Mouse (Mus musculus): ENCODE results near the gene Slc1a5.

Slc1a5 gene

DNA sequence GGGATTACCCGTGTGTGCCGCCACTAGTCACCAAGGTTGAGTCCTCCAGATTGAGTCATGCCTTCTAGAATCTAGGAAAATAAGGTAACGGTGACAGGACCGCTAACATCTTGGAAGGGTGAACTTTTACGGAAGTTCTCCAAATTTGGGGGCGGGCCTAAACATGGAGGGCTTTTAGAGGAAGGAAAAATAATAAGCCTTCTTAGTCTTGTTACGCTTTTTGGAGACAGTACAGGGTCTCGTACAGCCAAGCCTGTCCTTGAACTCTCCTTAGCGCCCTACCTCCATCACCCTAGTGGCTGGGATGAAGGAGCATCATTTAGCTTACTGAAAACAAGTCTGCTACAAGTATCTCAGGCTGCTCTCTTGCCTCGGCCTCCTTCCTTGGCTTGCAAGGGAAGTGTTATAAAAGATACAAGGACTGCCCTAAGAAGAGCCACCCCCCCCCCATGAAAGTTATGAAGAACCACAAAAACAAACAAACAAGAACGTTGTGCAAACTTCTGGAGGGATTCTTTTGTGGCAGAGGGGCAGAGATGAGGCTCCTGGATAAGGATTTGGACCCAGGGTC lies 1.5 kb downstream of the Slc1a5 start:
- no peak for DNase-seq (ENCODE audit: low read depth, low spot score)

DNA sequence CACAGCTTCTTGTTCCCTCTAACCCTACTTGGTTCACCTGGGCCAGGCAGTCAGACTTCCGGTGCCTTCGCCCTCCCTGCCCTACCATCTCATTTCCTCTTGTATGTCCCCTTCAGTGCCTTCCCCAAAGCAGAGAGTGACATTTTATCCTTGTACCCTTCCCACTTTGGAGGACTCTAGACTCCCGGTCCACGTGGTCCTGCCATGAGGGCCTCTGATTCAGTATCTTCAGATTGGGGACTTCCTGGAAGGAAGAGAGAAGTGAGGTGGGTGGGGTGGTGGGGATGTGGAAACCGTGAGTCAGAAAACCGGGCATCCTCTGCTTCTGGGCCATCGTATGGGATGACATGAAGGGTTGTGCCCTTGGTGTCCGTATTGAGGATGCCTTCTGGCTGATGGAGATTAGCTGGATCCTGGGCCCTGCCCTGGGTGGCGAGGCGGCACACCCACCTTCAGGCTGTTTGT lies 2.1 kb downstream of the Slc1a5 start:
- no peak for DNase-seq (ENCODE audit: low read depth, low spot score)

DNA sequence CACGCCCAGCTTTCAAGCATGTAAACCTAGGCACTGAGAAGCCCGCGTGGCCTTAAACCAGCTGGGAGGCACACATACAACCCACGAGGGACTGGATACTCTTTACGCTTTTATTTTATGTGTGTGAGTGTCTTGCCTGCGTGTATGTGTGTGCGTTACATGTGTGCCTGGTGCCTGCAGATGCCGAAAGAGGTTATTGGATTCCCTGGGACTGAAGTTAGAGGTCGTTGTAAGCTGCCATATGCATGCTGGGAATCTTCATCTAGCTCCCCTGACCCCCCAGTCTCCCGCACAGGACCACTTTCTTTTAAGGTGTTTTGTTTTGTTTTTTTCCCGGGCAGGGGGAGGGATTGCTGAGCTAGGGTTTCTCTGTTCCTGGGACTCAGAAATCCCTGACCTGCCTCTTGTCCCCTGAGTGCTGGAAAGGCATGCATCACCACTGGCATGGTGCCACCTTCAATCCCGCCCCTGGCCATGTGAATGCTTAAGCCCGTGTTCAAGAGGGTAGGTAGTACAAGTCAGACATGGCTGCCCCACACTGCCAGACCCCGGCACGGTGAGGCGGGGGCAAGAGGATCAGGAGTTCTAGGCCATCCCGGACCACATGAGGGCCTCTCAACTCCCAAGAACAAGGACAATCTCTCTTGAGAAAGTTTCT lies 2.7 kb downstream of the Slc1a5 start:
- no peak for DNase-seq (ENCODE audit: low read depth, low spot score)

DNA sequence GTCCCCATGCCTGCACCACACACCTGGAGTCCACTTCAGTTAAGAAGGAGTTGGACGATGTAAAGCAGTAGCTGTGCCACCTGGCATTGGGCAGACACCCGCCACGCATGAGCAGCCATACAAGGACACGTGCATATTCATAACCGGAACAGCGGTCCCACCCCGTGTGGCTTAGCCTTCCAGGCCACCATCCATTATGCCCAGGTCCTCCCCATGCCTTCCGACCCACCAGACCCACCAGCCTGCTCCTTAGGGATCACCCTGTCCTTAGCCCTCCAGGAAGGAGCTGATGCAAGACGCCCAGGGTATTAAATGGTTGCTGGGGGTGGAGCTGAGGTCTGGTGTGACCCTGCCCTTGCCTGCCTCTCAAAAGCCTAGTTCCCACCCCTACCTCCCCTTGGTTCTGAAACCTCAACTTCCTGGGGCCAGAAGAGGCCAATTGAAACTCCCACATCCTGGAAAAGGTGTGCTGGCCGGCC lies 3.4 kb downstream of the Slc1a5 start:
- DNase-seq (ENCODE audit: low read depth, low spot score) = no peak

GRCm38 (mm10) chr7:16785541-16786083 lies 4.5 kb downstream of the Slc1a5 start:
- no peak for DNase-seq (ENCODE audit: low read depth, low spot score)

GRCm38 (mm10) chr7:16792316-16792715 lies 11.2 kb downstream of the Slc1a5 start:
- DNase-seq (ENCODE audit: low read depth, low spot score) = no peak

DNA sequence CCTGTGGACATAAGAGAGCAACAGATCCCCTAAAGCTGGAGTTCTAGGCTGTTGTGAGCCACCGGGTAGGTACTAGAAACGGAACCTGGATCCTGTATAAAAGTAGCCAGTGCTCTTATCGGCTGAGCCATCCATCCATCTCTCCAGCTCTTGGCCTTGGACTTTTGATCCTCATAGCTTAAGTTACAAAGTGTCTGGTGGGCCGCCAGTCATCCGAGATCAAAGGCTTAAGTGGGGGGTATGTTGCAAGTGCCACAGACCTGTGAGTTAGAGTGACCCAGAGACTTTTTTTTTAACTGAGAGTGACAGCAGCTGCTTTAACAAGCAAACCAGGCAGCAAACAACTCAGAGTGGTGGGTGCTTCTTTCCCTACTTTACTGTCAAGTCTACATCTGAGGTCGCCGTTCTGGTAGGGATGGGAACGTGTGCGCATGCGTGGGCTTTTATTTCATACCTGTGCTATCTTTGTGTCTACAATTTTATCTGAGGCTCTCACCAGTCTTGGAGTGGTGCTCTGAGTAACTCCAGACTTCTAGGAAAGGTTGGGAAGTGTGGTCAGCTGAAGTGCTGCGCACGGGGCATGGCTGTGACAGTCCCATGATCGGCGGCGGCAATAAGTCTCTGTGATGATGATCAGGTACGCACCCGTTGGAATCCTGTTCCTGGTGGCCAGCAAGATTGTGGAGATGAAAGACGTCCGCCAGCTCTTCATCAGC lies 12.0 kb downstream of the Slc1a5 start:
- no peak for DNase-seq (ENCODE audit: low read depth, low spot score)

DNA sequence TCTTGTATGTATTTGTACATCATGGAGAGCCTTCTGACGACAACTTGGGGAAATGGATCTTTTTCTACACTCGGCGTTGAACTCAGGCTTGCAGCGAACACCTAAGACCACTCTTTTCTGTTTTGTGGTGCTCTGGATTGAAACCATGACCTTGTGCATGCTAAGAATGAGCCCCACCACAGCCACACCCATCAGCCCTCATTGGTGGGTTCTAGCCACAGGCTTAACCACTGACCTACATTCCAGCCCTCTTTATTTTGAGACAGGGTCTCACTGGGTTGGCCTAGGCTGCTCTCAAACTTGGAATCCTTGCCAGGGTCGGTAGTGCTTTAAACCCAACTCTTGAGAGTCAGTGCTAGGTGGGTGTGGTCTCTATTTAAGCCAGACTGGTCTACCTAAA lies 13.7 kb downstream of the Slc1a5 start:
- no peak for DNase-seq (ENCODE audit: low read depth, low spot score)

- DNase-seq (ENCODE audit: low read depth, low spot score) = no peak
These were observed 23.4 kb downstream of the Slc1a5 start for GRCm38 (mm10) chr7:16804409-16805028.

DNA sequence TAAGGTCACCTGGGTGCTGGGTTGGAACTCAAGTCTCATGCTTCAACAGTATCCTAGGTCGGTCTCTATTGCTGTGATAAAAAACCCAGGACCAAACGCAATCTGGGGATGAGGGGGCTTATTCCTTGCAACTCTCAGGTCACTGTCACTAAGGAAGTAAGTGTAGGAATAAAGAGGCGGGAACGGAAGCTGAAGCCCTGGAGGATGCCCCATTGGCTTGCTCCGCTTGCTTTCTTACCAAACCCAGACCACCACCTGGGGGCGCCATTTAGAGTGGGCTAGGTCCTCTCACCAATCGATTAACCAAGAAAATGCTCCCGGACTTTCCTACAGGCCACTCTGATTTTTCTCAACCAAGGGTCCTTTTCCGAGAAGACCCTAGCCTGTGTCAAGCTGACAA lies 26.8 kb downstream of the Slc1a5 start:
- DNase-seq (ENCODE audit: low read depth, low spot score) = no peak

DNA sequence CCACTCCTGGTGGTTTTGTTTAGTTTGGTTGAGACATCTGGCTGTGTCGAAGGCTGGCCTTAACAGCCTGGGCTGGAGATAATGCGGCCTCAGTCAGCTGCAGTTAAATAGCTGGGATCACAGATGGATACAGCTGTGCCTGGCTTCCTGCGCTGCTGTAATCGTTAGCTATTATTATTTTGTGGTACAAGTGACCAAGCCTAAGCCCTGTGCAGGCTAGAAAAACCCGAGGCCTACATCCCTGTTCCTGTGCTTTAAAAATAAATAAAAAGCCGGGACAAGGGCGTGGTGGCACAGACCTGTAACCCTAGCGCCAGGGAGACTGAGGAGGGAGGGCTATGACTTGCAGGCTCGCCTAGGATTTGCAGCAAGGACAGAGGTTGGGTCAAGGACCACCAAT lies 27.5 kb downstream of the Slc1a5 start:
- no peak for DNase-seq (ENCODE audit: low read depth, low spot score)

GRCm38 (mm10) chr7:16809739-16810138 lies 28.6 kb downstream of the Slc1a5 start:
- DNase-seq (ENCODE audit: low read depth, low spot score) = peak; percentile 90

GRCm38 (mm10) chr7:16810399-16810919 lies 29.3 kb downstream of the Slc1a5 start:
- no peak for DNase-seq (ENCODE audit: low read depth, low spot score)

DNA sequence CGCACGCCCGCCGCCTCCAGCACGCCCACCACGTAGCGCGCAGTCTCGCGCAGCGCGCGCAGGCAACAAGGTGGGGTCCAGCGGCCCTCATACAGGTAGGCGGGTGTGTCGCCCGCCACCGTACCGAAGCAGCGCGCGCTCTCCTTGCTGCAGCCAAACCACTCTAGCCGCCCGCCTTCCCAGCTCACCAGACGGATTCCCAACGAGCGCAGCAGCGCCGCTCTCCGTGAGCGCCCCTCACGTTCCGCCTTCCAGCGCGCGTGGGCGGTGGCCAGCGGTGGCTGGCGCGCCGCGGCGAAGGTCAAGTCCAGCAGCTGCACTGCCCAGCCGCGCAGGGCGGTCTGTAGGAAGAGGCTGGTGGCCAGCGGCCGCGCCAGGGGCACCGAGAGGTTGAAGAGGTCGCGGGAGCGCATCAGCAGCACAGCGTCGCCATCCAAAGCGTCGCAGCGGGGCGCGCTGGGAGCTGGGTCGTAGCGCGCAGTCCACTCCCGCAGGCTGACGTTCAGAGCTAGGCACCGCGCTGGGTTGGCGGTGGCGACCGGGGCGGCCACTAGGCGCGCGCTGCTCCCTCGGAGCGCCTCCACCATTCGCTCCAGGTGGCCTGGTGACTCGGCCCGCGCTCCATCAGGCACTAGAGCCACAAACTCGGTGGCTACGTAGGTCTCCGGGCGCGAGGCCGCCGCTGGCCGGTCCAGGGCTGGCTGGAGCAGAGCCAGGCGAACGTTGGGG lies 29.9 kb downstream of the Slc1a5 start:
- peak; percentile 74 for DNase-seq (ENCODE audit: low read depth, low spot score)

GRCm38 (mm10) chr7:16811649-16812070 lies 30.5 kb downstream of the Slc1a5 start:
- DNase-seq (ENCODE audit: low read depth, low spot score) = no peak

DNA sequence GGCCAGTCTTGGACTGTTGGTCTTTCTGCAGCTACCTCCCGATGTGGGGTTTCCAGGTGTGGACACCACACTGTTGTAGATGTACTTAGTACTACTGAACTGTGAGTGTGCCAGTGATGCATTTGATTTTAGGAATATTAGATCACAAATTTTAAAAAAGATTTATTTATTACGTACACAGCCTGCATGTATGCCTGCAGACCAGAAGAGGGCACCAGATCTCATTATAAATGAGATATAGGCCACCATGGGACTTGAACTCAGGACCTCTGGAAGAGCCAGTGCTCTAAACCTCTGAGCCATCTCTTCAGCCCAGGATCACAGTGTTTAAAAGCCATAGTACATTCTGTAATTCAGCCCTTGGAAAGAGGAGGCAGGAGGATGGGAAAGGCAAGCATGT lies 31.4 kb downstream of the Slc1a5 start:
- DNase-seq (ENCODE audit: low read depth, low spot score) = no peak

- peak; percentile 79 for DNase-seq (ENCODE audit: low read depth, low spot score)
These were observed 34.3 kb downstream of the Slc1a5 start, which contains the start of gene Strn4 for GRCm38 (mm10) chr7:16815351-16815941. Gene Strn4 (plus strand): TSS chr7:16815889.

DNA sequence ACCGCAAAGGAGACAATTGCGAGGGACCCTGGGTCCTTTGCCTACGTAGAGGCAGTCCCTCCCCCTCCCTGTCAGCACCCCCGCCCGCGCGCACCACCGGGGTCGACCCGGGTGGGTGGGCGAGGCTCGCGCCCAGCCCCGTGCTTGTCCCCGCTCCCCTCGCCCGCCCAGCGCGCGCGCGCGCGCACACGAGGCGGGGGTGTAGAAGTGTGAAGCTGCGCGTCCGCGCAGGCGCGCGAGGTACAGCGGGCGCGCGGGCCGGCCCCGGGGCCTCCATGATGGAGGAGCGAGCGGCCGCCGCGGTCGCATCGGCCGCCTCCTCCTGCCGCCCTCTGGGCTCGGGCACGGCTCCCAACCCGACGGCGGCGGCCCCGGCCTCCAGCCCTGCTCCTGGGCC lies 34.9 kb downstream of the Slc1a5 start:
- peak; percentile 92 for DNase-seq (ENCODE audit: low read depth, low spot score)

DNA sequence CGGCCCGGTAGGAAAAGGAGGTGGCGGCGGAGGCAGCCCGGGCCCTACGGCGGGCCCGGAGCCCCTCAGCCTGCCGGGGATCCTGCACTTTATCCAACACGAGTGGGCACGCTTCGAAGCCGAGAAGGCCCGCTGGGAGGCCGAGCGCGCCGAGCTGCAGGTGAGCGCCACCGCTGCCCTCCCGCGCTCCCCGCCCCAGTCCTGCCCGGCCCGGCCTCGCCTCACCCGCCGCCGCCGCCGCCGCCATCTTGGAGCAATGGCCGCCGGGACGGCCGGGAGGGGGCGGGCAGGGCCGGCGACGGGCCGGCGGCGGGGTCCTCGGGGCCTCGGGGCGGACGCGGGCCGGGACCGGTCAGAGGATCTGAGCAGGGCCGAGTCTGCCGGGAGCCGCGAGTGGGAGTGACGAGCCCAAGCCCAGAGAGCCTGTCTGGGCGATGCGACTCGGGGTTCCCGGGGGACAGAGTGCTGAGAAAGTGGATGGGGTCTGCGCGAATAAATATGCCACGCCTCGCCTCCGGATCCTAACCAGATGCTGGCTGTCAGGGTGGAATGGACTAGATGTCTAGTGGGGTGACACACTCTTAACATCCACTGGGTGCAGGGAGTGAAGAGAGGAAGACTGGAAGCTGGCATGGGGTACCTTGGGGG lies 35.5 kb downstream of the Slc1a5 start, which contains the start of gene Fkrp:
TSS of gene Fkrp (minus strand) at position 258 of the 648 bp plus-strand sequence.
- no peak for DNase-seq (ENCODE audit: low read depth, low spot score)

DNA sequence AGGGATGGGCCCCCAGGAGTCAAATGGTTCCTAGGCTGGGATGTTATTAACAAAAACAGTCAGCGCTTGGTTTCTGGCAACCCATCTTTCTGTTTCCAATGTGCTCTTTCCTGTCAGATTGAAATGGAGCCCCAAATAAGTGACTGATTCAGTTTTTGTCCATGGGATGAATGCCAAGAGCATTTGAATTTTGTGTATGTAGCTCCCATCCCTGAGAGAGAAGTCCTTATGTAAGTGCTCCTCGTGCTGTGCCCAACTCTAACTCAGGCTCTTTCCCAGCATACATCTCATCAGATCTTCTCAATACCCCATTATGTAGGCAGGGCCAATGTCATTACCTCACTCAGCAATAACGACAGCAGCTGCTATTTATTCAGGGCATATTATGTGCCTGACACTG lies 36.6 kb downstream of the Slc1a5 start:
- DNase-seq (ENCODE audit: low read depth, low spot score) = peak; percentile 94

All from brain, adult 2 months (tissue).